Mouse (Mus musculus) common myeloid progenitor, adult 5-6 weeks (primary cell): ENCODE measurements around the gene Pebp1. TPM values are rescaled to one million over a fixed set of nuclear protein-coding genes. Genes with fewer than 3 reads are reported as not detected.

ENCODE experiments used
- ATAC-seq: replicated peaks from 2 replicates; pipeline ENCODE4 v1.8.0; 2016; ENCODE audit warnings: low read depth, mild to moderate bottlenecking, moderate TSS enrichment, inconsistent platforms; ENCODE audit not compliant: poor library complexity, severe bottlenecking
- total RNA-seq: library from RNA; stranded (forward); fragments of 200-1000, 187-1606 nt; gene quantifications from 2 replicates; pipeline ENCODE4 v1.2.3, GENCODE M21; 2017

Pebp1 gene
- total RNA-seq, 1 experiment from 2014 or later = 168 TPM

- no peak for ATAC-seq
Measured at GRCm38 (mm10) chr5:117289646-117290045, 2.2 kb upstream of the Pebp1 start.

GRCm38 (mm10) chr5:117286286-117286685 is 1.1 kb downstream of the Pebp1 start:
- ATAC-seq = no peak

DNA sequence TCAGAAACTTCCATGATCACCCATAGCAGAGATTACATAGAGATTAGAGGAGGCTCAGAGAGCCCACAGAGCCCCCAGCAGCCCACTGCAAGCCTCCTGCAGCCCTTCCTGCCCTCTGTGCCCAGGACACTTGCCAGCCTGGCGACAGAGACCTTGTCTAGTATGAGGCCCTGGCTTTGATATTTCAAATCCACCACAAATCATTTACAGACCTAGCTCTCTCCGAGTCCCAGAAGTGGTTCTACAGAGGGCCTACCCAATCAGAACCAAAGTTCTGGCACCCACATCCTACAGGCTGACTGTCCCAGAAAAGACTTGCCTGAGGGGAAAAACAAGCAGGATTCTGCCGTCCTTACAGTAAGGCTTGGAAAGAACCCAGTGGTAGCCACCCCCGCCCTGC is 2.2 kb downstream of the Pebp1 start:
- ATAC-seq = no peak

DNA sequence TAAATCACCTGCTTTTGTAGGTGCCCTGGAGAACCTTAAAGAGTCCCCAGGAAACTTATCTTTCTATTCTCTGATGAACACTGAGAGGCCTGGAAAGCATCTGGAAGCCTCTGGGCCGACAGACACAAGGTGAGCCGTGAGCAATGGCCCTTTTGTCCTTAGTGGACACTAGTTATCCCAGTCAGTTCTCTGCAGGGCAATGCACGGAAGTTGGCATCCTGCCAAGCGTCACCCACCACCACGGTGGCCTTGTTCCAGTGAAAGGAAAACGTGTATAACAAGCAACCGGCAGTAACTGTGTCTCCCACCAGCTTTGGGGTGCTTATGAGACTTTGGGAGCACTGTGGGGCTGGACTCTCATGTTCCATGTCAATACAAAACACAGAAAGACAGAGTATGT is 2.7 kb downstream of the Pebp1 start:
- ATAC-seq = no peak

GRCm38 (mm10) chr5:117284029-117284428 is 3.4 kb downstream of the Pebp1 start:
- ATAC-seq = no peak

GRCm38 (mm10) chr5:117282360-117282759 is 5.1 kb downstream of the Pebp1 start:
- ATAC-seq = no peak

- peak; percentile 52 for ATAC-seq
Measured at GRCm38 (mm10) chr5:117281536-117281935, 5.9 kb downstream of the Pebp1 start.

DNA sequence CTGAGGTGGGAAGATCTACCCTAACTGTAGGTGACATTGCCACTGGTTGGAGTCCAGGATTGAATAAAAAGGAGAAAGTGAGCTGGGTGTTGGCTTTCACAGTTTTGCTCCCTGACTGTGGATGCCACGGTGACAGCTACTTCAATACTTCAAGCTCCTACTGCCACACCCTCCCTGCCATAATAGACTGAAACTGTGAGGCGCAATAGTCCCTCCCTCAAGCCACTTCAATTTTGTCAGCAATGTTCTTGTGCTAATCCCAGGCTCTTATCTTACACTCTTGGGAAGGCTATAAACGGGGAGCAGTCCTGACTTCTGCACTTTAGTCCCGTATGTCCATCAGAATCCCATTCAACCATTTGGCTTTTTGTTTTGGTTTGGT is 7.8 kb downstream of the Pebp1 start:
- ATAC-seq = no peak

DNA sequence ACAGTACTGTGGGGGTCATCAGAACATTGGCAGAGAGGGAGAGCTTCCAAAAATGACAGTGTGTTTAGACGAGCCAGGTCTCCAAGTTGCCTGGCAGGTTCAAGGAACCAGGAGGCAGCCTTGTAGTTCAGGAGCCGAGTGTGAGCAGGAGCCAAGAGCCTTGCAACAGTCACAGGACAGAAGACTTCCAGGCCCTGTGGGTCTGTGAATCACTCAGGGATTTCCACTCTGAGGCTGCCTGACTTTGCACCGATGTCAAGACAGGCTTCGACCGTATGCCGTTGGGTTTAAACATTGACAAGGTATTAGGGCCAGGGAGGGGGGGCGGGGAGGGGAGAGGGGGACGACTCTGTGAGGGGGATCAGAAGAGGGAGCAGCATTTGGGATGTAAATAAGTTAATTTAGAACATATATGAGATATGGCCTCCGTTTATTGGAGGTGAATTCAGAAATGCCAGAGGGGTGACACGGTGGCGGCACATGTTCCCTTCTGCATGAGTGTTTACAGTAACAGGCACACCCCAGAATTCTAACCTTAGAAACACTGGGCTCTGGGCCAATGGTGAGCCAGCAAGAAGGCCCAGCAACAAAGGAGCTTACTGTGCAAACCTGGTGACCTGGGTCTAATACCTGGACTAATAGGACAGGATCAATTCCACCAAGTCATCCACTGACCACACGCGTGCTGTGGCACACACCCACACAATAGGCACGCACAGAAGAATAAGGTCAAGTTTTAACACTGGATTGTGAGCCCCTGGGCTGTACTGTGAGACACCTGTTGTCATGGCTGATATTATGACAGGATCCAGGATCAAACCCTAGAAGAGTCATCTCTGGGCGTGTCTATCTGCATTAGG is 8.4 kb downstream of the Pebp1 start:
- ATAC-seq = no peak

DNA sequence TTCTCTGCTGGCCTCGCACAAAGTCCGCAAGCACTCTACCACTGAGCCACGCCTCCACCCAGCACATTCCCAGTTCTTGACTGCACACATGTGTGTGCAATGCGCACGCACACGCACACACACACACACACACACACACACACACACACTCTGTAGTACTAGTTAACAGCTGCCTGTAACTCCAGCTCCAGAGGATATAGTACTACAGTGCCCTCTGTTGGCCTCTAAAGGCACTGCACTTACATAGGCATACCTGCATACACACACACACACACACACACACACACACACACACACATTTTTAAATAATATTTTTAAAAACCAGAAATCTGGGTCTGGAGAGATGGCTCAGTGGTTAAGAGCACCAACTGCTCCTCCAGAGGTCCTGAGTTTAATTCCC is 9.6 kb downstream of the Pebp1 start:
- no peak for ATAC-seq

DNA sequence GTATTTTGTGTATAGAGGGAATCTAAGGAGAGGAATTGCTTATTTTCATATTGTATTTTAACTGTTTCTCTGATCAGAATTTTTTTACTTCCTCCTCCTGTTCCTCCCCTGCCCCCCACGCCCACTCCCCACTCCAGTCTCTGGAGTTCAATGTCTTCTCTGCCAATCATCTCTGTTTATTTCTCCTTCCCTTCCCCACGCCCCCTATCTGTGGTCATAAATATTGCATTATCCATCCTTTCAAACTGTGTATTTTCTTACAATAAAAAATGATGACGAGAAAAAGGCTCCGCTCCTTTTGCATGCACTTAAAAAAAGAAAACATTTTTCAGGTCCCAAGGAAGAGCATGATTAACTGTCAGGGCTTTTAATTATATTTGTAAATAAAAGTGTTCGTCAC is 12.6 kb downstream of the Pebp1 start:
- ATAC-seq = no peak

DNA sequence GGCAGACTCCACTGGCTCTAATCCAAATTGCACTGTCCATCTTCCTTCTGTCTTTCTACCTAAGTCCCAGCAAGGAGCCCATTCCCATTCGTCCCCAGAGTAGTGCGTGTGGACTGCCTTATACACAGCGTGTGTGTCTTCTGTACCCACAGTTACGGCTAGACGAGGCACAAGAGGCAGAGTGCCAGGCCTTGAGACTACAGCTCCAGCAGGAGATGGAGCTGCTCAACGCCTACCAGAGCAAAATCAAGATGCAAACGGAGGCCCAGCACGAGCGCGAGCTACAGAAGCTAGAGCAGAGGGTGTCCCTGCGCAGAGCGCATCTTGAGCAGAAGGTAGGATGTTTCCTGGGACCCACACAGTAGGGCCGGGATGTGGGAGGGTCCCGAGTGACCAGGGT is 15.5 kb downstream of the Pebp1 start:
- ATAC-seq = no peak

GRCm38 (mm10) chr5:117269395-117269794 is 18.0 kb downstream of the Pebp1 start:
- ATAC-seq = no peak

DNA sequence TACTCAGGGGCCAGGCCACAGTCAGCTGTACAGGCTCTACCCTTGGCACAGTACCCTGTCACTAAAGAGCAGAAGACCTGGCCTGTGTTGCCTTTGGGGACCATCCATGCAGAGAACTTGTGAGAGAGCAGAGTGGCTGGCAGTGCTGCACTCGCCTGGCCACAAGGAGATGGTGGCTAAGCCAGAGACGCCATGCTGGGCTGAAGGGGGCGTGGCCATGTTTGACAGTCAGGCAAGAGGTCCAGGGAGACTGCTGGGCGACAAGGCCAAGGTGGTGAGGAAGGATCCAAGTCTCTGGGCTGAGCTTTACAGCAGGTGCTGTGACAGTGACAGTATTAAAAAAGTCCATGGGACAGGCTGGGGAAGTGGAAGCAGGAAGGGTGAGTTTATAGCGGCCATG is 18.7 kb downstream of the Pebp1 start:
- ATAC-seq = no peak

GRCm38 (mm10) chr5:117267913-117268312 is 19.5 kb downstream of the Pebp1 start:
- ATAC-seq = no peak

DNA sequence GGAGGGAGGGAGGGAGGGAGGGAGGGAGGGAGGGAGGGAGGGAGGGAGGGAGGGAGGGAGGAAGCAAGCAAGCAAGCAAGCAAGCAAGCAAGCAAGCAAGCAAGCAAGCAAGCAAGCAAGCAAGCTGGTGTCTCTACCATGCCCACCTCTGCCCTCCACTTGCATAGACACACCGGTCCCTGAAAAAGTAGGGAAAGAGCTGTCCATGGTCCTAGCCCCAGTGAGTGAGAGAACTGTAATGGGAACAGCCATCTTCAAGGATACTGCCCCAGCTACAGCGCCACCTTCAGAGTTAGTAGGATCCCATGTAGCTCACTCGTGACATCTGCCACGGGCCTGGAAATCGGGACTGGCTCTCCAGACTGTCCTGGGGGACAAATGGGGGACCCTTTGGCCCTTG is 22.7 kb downstream of the Pebp1 start:
- no peak for ATAC-seq

DNA sequence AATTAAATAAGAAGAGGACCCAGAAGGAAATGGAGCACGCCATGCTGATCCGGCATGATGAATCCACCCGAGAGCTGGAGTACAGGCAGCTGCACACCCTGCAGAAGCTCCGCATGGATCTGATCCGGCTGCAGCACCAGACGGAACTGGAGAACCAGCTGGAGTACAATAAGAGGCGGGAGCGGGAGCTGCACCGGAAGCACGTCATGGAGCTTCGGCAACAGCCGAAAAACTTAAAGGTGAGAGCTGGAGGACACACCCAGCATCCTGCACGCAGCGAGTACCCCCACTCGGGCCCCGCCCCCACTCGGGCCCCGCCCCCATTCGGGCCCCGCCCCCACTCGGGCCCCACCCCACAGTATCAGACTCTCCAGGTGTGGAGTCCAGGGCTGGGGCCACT is 23.9 kb downstream of the Pebp1 start:
- no peak for ATAC-seq

DNA sequence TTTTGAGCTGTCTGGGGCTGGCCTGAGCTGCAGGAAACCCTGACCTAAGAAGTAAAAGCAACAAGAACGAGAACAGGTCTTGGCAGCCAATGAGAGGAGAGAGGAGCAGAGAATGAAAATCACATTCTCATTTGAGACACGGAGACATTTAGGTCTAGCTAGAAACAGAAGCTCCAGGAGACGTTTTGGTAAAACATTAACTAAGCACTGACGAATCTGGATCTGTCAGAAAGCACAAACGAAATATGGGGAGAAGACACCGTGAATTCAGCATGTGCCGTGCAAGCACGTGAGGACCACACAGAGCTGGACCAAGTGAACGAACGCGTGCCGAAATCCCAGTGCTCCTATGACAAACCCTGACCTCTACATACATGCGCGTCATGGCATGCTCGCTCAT is 29.1 kb downstream of the Pebp1 start:
- ATAC-seq = no peak

- ATAC-seq = no peak
Measured at GRCm38 (mm10) chr5:117251763-117252162, 35.7 kb downstream of the Pebp1 start.

DNA sequence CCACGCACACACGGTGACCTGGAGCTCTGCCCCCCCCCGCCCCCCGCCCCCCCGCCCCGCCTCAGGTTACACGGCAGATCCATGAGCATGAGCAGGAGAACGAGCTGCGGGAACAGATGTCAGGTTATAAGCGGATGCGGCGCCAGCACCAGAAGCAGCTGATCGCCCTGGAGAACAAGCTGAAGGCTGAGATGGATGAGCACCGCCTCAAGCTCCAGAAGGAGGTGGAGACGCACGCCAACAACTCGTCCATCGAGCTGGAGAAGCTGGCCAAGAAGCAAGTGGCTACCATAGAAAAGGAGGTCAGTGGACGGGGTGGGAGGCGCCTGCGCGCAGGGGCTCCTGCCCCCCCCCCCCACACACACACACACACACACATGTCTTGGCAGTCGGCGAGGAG is 36.6 kb downstream of the Pebp1 start:
- no peak for ATAC-seq

DNA sequence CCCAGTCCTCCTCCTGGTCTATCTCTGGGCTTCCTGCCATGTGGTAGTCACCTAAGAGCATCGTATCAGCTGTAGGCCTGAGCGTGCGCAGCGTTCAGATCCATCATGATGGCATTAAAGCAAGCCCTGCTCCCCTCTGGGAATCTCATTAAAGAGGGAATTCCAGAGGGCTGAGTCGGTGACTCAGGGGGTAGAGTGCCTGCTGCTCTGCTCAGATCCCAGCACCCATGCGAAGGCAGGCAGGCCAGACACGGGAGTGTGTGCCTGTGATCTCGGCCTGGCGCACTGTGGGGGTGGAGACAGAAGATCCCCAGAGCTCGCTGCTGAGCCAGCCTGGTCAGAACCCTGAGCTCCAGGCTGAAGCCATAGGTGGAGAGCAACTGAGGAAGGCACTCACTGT is 39.1 kb downstream of the Pebp1 start:
- ATAC-seq = no peak

DNA sequence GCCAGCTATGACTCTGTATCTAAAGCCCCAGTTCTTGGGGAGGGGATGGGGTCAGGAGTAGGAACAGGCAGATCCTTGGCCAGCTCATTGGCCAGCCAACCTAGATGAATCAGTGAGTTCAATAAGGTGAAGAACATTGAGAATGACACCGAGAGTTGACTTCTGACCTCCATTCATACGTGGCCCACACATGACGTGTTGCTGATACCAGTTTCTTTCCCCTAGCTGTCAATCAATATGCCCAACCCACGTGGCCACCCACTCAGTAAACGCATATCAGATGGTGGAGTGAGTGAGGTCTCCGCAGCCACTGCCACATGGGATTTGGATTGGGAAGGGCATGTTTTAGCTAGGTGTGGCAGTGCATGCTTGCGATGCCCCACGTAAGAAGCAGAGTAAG is 42.3 kb downstream of the Pebp1 start:
- no peak for ATAC-seq
